Mouse (Mus musculus) retina, postnatal 1 day (tissue): Measurements from ENCODE around the gene Klf1.
A peak's percentile ranks its signal among the peaks of the same experiment; 100 is the strongest.

ENCODE experiments used
- DNase-seq: peaks from one replicate; pipeline ENCODE4 v3.0.0-alpha.2; 2012

The Klf1 gene

DNA sequence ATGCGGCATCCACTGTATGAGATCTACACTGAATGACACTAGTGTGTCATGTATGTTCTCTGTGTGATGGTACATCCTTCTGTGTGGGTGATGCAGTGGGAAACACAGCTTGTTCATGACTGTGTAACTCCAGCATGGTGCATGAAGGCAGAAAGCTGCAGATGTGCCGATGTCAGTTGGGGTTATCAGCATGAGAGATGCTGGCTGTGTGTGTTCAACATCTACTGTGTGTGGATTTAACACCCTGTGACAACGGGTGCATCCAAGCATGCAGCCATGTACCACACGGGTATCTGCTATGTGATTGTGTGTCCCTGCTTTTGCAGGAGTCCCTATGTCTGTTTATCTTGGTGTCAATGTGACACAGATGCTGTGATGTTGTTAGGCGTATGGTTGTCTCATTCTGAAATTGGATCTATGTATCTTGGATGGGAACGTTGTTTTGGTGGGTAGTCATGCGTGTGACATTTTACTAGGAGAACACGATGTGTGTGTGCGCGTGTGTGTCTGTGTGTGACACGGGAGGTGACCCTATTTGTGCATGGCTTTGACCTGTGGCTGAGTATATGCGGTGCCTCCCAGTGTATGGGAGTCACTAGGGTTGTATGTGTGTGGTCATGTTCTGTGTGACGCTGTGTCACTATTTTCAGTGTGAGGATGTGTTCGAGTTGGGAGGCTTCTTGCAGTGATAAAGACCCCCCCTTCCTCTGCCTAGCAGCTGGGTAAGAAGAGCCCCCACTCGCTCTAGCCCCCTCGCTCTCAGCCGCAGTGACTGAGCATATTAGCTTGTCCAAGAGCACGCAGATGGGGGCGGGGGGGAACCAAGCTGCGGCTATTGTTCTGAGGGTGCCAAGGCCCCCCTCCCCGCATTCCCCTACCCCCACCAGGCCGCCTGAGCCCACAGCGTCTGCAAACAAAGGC, 34.6 kb downstream of the Klf1 start:
- peak; percentile 60 for DNase-seq

DNA sequence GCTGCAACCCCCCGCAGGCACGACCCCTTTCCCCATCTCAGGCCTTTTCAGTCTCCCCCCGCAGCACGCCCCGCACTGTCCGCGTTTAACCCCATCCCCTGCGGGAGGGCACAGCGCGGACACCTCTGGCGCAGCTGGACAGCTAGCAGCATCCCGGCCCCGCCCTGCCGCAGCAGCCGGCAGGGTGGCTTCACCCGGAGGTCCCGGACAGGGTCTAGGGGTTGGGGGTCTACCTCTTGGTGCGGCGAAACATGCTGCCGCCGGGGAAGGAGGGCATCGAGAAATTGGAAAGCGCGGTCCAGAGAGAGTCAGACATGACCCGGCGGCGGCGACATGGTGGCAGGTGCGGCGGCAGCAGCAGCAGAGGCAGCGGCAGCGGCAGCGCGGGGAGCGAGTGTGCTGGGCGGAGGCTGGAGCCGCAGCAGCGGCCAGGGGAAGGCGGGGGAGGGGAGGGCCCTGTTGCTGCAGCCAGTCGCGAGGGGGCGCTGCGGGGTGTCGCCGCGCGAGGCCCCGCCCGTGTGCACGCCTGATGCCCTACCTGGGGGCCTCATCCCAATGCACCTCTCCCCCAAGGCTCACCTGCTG, 35.3 kb downstream of the Klf1 start, which contains the start of gene Mast1:
TSS of gene Mast1 (minus strand) at position 398 of the 585 bp plus-strand sequence.
- peak; percentile 86 for DNase-seq

DNA sequence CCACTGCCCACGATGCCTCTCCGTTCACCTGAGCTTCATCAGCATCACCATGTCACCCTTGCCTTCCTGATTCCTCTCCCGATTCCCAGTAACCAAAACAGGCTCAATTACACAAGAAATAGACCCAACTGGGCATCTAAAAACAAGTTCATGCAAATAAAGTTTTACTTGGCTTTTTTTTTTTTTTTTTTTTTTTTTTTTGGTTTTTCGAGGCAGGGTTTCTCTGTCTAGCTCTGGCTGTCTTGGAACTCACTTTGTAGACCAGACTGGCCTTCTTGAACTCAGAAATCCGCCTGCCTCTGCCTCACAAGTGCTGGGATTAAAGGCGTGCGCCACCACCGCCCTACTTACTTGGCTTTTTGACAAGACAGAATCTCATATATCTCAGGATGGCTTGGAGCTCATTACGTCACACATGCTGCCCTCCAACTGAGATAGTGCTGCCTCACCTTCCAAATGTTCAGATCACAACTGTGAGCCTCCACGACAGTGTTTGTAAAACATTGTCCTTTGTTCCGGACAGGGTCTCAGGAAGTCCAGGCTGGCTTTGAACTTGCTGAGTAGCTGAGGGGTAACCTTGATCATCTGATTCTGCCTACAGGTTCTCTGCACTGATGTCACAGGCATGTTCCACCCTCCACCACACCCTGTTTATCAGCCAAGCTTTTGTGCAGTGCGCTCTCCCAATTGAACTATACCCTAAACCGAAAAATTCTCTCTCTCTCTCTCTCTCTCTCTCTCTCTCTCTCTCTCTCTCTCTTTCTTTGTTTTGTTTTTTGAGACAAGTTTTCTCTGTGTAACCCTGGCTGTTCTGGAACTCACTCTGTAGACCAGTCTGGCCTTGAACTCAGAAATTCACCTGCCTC, 36.1 kb downstream of the Klf1 start:
- DNase-seq: no peak

DNA sequence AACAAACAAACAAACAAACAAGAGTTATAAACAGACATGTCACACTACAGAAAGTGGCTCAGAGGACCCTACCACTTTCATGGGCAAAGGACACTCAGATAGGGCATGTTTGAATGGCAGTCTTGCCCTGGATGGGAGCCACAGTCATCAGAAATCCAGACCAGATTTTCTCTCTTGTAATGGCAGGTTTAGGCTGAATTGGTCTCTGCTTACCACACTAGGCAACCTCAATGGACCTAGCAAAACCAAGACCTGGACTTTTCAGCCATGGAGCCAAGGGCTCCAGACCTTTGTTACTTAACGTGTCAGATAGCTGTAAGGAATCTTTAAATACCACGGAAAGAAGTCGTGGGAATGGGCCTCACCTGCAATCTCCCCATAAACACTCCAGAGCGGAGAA, 42.0 kb downstream of the Klf1 start:
- peak; percentile 63 for DNase-seq

DNA sequence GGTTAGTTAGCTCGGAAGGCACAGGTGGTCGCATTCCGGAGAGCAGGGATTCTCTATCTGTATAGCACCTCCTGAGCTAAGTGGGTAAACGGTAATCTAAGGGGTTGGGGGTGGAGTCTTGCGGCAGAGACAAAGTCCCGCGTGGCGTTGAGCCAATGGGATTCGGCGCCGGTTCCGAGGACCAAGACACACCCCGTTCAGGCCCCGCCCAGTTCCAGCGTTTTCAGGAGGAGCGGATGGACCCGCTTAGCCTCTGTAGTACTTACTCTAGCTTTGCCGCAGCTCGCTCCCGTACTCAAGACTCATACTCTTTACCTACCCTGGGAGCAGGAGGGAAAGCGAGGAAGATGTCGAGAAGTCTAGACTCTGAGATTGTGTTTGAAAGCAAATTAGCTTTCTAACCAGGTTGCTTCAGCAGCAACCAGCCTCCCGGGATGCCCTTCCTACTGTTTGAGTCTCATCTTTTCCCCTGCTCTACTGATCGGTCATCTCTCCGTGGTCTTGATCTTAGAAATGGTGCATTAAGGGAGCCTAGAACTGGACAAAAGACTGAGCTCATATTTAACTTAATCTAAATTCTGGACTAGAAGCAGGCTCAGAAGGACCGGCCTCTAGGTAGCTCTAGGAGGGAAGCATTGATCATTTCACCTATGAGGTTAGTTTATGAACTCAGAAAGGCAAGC, 42.9 kb downstream of the Klf1 start:
- peak; percentile 84 for DNase-seq

DNA sequence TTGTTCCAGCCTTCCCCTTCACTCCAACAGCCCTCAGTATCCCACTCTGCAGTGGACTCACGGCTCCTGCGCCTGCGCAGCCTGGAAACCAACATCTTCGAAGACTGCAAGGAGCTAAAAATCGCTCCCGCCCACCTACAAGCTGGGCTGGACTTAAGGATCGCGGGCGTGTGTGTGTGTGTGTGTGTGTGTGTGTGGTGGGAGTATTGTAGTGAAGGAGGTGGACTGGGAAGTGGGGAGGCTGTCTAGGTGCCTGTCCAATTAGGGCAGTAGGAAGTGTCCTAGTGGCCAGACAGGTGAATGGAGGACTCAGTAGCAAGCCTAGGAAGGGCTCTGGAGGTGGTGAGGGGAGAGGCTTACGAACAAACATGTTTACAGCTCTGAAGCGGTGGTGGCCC, 43.5 kb downstream of the Klf1 start:
- peak; percentile 69 for DNase-seq

DNA sequence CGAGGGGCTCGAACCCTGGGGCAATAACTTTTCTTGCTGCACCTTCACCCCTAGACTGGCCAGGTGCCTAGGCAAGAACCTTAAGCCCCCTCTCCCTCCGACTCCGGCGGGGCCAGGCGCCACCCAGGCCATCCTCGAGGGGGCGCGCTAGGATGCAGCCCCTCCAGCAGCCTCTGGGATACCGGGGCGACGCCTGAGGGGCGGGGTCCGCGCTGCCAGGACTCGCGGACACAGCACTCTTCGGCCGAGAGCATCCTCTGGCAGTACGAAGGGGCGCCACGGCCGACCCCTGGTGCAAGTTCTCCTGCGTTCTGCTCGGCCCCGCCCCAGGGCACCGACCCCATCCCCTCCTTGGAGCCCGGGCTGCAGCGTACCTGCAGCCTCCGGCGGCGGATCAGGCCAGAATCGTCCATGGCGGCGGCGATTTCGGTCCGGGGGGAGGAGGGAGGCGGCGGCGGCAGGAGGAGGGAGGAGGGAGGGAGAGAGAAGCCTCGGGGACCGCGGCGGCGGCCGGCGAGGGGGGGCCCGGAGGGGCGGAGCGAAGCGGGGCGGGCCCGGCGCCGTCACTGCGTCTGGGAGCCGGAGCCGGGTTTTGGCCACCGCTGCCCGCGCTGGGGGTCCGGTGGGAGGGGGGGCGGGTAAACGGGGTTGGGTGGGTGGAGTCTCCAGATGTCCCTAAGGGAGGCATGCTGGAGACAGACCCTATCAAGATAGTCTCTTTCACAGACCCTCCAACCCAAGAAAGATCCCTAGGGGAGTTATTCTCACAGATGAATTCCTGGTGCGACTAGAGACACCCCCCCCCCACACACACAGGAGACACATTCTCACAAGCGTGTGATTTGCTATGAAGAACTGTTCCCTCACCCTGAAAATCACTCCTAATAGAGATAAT, 44.2 kb downstream of the Klf1 start:
- peak; percentile 77 for DNase-seq

DNA sequence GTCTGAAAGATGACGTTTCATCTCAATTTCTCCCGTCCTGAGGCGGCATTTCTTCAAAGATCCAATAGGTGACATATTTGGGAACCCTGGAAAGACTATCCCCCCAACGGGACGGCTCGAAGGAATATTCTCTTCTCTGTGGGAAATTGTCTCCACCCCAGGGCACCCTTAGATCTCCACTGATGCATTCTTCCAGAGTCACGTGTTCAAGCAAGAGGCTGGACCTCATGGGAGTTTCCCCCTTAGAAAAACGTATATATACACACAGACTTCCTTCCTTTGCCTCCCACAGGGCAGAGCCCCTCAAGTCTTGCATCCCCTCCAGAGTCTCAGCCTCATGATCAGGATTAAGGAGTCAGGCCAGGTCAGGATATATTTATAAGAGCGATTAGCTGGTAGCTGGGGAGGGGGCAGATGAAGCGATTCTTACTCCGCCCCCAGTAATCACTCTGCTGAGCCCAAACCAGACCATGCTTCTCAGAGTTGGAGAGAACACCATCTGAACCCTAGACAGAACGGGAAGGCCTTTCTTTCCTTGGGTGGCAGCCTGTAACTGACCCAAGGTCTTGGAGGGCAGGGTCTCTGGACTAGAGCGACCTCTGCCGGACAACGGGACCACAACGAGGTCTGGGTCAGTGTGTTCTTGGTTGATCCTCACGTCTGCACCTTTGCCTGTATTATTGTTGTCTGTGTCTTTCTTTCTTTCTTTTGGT, 45.0 kb downstream of the Klf1 start, which contains the start of gene Rtbdn:
TSS of gene Rtbdn (plus strand) at position 464 of the 713 bp plus-strand sequence.
- DNase-seq: peak; percentile 70

DNA sequence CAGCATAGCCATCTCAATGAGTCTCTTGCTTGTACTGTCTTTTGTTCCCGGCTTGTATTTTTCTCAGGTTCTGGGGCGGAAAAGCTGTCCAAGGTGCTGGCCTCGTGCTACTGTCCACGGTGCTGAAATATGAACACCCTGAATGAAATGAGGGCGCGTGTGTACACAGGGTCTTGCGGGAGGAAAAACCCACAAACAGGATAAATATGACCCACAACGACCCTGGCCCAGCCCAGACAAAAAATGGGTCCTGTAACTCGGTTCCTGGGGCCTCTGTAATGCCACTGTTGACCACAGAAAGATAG, 45.5 kb downstream of the Klf1 start:
- peak; percentile 70 for DNase-seq

DNA sequence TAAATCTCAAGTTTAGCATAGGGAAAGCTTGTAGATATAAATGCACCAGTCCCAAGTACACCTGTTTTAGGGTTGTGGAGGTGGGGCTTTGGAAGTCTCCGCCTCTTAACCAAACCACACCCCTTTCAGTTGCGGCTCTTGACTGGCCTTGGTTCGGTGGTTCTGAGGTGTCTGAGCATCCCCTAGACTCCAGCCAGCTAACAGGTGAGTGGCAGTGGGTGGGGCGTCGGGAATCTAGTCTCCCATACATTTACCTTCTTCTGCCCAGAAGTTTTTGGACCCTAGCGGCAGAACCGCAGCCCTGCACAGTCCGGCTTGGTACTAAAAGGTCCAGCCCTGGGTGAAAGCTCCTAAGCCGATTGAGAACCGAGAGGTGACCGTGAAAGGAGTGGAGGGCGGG, 48.0 kb downstream of the Klf1 start:
- DNase-seq: peak; percentile 18

DNA sequence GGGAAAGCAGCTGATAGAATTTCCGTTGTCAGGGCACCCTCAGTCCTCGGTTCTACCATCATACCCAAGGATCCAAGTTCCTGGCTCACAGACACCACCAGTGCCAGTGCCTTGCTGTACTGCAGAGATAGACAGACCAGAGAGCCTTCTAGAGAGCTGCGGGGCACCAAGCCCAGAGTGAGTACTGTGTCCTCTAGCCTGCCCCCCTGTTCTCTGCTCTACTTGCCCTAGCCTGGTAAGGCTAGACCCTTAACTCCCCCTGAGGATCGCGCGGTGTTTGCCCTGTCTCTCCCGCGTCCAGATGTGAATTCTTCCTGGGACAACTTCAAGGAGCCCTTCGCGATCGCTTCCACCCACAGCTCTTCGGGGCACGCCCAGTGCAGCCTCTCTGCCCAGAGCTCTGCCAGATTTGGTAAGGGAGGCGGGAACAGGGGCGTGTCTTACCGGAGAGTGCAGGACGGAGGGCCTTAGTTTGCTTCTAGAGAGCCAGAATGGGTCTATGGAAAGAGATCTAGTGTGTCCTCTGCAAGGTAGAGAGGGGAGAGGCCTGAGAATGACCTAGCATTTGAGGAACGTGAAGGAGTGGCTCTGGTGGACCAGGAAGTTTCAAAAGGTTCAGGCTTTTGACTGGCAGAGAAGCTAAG, 51.0 kb downstream of the Klf1 start:
- DNase-seq: peak; percentile 12
